Mouse (Mus musculus) macrophage (primary cell): ENCODE results near the gene Cox4i2. TPM values are rescaled to one million over a fixed set of nuclear protein-coding genes. Genes with fewer than 3 reads are reported as not detected.

Source experiments
- H3K27ac ChIP-seq: fragments of 350-480 bp; formaldehyde crosslinking; 2 replicates; pipeline ENCODE4 v1.9.0; 2021
- H3K36me3 ChIP-seq: fragments of 350-480 bp; formaldehyde crosslinking; 2 replicates; pipeline ENCODE4 v1.9.0; 2021; ENCODE audit errors: inconsistent target
- H3K4me3 ChIP-seq: fragments of 350-480 bp; formaldehyde crosslinking; 2 replicates; pipeline ENCODE4 v1.9.0; 2021; ENCODE audit errors: inconsistent target
- H3K79me2 ChIP-seq: fragments of 350-480 bp; formaldehyde crosslinking; 2 replicates; pipeline ENCODE4 v1.9.0; 2021; ENCODE audit errors: inconsistent target
- WGBS: methylation state at CpG from one replicate; pipeline ENCODE4 v1.1.7; 2026; ENCODE audit warnings: inconsistent platforms; ENCODE audit not compliant: missing documents; 5-methylcytosine and 5-hydroxymethylcytosine counted together
- polyA plus RNA-seq: library from polyadenylated mRNA; stranded (reverse); fragments of 250-400 nt; gene quantifications from 3 replicates; pipeline ENCODE4 v1.2.4, GENCODE M21; 2018; ENCODE audit warnings: inconsistent platforms

The Cox4i2 gene
- polyA plus RNA-seq, 1 experiment from 2014 or later, result not detected

DNA sequence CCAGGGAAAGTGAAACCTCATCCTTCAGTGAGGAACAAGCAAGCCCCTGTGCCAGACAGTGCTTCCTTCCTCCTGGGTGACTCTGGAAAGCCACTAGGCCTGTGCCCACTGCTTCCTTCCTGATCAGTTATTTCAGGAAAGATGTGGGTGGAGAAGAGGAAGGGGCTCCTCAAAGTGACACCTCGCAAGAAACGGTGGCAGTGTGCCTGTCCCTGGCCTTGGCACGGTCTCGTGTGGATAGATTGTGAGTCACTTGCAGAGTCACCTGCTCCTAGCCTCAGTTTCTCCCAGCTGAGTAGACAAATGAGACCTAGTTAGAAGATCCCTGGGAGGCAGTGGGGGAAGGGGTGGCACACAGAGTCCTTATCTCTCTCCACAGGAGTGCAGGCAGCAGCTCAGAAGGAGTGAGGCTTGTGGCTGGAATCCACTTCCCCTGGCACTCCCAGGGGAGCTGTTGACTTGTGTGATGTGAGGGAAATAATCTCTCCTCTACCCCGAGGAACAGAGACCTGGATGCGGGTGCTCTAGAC lies 35.0 kb downstream of the Cox4i2 start:
- Histone ChIP-seq H3K27ac (peak overlapping the region; percentile 96), H3K79me2 (peaks cover 100% of the 10 kb centered on the region), H3K4me3 (no peak overlapping the region), H3K36me3 (peaks cover 7% of the 10 kb centered on the region; the same call in 1 of the 2 replicates)
- WGBS, result 8% methylated on average over 6 of the region's 6 CpGs

DNA sequence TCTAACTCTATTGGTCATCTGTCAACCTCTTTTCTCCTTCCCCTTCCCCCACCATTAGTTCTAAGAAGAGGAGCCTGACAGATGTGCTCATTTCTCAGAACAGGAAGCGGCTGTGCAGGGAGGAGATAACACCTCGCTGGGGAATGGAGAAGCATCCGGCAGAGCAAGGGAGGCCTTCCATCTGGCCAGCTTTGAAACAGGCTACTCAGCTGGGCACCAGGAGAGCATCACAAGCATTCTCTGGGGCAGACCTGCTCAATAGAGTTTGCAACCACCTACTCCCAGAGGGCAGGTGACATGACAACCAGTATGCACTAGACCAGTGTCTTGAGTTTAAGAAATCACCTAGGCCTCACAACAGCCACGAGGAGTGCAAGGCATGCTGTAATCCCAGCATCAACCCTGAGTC lies 35.6 kb downstream of the Cox4i2 start:
- Histone ChIP-seq H3K27ac (peak overlapping the region; percentile 96), H3K4me3 (no peak overlapping the region), H3K79me2 (peaks cover 100% of the 10 kb centered on the region), H3K36me3 (peaks cover 7% of the 10 kb centered on the region; the same call in 1 of the 2 replicates)
- 15% methylated on average over 4 of the region's 4 CpGs for WGBS

DNA sequence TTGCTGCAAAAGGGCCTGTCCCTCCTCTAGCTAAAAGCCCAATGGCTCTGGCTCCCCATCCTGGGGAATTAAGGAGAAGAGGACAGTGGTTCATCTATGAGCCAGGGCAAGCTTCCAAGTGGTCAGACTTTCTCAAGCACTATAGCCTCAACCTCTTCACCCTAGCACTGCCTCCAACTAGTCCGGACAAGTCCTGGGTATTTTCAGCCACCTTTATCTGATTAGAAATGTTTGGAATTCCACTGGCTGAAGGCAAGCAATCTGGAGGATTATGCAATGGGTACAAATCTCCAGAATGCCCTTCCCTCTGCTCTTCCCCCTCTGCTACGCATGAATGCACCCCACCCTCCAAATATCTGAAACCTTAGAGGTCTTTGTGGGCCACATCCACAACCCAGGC lies 38.5 kb downstream of the Cox4i2 start:
- Histone ChIP-seq H3K79me2 (peaks cover 100% of the 10 kb centered on the region), H3K27ac (peak overlapping the region; percentile 96), H3K4me3 (no peak overlapping the region), H3K36me3 (no peaks in the 10 kb centered on the region)
- 97% methylated on average over 2 of the region's 2 CpGs for WGBS

DNA sequence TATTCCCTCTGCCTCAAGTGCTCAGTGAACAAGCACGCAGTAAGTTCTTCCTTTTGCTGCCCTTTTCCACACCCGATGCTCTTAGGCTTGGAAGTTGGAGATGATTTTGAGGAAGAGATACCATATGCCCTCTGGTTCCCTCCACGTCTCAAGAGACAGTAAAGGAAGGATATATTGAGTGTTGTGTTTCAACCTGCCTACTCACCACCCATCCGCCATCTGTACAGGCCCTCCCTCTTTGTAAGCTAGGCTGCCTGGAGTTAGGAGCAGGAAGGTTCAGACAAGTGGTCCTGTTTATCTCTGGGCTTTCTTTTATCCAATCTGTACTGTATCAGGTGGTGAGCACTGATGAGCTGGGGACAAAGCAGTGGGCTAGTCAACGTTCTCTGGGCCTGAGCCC lies 39.4 kb downstream of the Cox4i2 start:
- Histone ChIP-seq H3K36me3 (no peaks in the 10 kb centered on the region), H3K79me2 (peaks cover 100% of the 10 kb centered on the region), H3K4me3 (no peak overlapping the region), H3K27ac (peak overlapping the region; percentile 96)
- 78% methylated on average over 4 of the region's 5 CpGs for WGBS

GRCm38 (mm10) chr2:152794281-152794827 lies 40.4 kb downstream of the Cox4i2 start:
- Histone ChIP-seq H3K79me2 (peaks cover 100% of the 10 kb centered on the region), H3K36me3 (no peaks in the 10 kb centered on the region), H3K4me3 (no peak overlapping the region), H3K27ac (peak overlapping the region; percentile 96)
- 87% methylated on average over 9 of the region's 9 CpGs for WGBS

DNA sequence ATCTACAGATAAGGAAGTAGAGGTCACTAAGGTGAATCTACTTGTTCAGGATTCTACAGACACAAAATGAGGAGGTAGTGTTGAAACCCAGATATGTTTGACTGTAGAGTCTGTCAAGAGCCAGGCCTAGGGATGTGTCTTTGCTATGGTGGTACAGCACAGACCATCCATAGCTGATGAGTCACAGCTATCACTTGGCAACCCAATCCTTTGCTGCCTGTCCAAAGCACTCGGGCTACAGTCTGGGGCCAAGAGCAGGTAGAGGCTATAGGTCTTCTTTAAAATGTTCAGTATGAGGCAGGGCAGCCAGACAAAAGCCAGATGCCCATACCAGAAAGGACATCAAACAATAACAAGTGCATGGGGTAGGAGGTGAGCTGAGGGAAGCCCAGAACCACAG lies 43.6 kb downstream of the Cox4i2 start:
- Histone ChIP-seq H3K4me3 (no peak overlapping the region), H3K79me2 (peaks cover 100% of the 10 kb centered on the region), H3K36me3 (no peaks in the 10 kb centered on the region), H3K27ac (no peak overlapping the region)
- 92% methylated on average over 1 of the region's 1 CpGs for WGBS

- no peaks in the 10 kb centered on the region for H3K36me3 ChIP-seq
- no peak overlapping the region for H3K4me3 ChIP-seq
- H3K79me2 ChIP-seq, result peaks cover 100% of the 10 kb centered on the region
- WGBS, result 81% methylated on average over 7 of the region's 7 CpGs
- no peak overlapping the region for H3K27ac ChIP-seq
Measured at GRCm38 (mm10) chr2:152799954-152800761, 46.2 kb downstream of the Cox4i2 start.

- no peaks in the 10 kb centered on the region for H3K36me3 ChIP-seq
Measured at GRCm38 (mm10) chr2:152800762-152801113, 46.8 kb downstream of the Cox4i2 start.

GRCm38 (mm10) chr2:152802303-152802702 lies 48.3 kb downstream of the Cox4i2 start:
- H3K27ac ChIP-seq, result peak overlapping the region; percentile 99
- no peak overlapping the region for H3K4me3 ChIP-seq
- WGBS, result 83% methylated on average over 10 of the region's 10 CpGs
- H3K79me2 ChIP-seq, result peaks cover 95% of the 10 kb centered on the region
- no peaks in the 10 kb centered on the region for H3K36me3 ChIP-seq

More at GRCm38 (mm10) chr2:152800762-152801113, 46.8 kb downstream of the Cox4i2 start:
- peaks cover 100% of the 10 kb centered on the region for H3K79me2 ChIP-seq
- H3K27ac ChIP-seq, result no peak overlapping the region
- H3K4me3 ChIP-seq, result no peak overlapping the region

DNA sequence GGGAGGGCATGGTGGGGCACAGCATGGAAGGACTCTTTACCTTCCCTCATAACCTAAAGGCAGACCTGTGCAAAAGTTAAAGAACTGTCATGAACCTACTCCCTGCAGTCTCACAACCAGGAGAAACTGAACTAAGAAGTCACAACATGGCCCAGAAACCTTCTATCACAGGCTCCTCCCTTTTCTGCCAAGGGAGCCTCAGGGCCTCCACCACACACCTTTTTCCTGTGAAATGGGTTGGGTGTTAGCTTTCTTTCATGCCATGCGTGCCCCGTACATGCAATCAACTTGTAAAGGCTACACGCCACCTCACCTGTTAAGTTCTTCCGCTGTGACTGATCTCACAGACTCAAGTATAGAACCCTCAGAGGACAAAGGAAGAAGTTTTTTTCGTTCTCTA lies 49.1 kb downstream of the Cox4i2 start:
- Histone ChIP-seq H3K79me2 (peaks cover 95% of the 10 kb centered on the region), H3K27ac (peak overlapping the region; percentile 99), H3K4me3 (no peak overlapping the region), H3K36me3 (no peaks in the 10 kb centered on the region)
- 96% methylated on average over 5 of the region's 5 CpGs for whole genome bisulfite sequencing

DNA sequence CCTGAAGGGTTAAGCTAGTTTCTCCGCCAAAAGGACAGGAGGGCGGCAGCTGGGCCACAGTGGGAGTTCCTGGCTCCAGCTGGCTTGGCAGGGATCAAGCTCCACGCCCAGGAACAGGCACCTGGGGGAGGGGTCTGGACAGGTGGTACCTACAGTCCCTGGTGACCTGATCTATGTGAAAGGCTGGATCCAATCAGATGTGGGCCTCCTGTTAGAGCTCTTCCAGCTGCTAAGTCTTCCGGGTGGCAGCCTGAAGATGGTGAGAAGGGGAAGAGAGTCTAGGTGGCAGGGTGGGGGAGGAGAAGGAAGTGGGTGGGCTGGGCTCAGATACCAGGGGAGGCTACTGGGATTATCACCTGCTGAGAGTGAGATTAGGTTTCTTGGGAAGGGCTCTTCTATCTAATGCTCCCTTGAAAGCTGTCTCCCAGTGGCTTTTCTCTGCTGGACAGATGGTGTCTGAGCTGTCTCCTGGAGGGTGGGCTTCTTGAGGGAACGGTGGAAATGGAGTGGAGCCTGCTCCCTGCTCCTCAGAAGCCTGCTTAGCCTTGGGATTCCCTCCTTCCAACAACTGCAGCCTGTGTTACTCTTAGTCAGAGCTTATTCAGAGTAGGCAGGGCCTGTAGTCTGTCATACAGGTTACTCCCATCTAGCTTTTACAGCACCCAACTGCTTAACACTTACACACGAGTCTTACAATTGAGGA lies 50.6 kb downstream of the Cox4i2 start:
- WGBS, result 59% methylated on average over 6 of the region's 6 CpGs
- H3K4me3 ChIP-seq, result no peak overlapping the region
- H3K36me3 ChIP-seq, result no peaks in the 10 kb centered on the region
- H3K79me2 ChIP-seq, result peaks cover 95% of the 10 kb centered on the region
- peak overlapping the region; percentile 99 for H3K27ac ChIP-seq

- 76% methylated on average over 5 of the region's 5 CpGs for WGBS
- peaks cover 95% of the 10 kb centered on the region for H3K79me2 ChIP-seq
- H3K4me3 ChIP-seq, result no peak overlapping the region
- peak overlapping the region; percentile 99 for H3K27ac ChIP-seq
- no peaks in the 10 kb centered on the region for H3K36me3 ChIP-seq
Measured at GRCm38 (mm10) chr2:152805111-152805490, 51.1 kb downstream of the Cox4i2 start.

GRCm38 (mm10) chr2:152806037-152806436 lies 52.1 kb downstream of the Cox4i2 start:
- H3K27ac ChIP-seq, result peak overlapping the region; percentile 99
- no peaks in the 10 kb centered on the region for H3K36me3 ChIP-seq
- H3K79me2 ChIP-seq, result peaks cover 92% of the 10 kb centered on the region
- no peak overlapping the region for H3K4me3 ChIP-seq
- 31% methylated on average over 2 of the region's 2 CpGs for WGBS

DNA sequence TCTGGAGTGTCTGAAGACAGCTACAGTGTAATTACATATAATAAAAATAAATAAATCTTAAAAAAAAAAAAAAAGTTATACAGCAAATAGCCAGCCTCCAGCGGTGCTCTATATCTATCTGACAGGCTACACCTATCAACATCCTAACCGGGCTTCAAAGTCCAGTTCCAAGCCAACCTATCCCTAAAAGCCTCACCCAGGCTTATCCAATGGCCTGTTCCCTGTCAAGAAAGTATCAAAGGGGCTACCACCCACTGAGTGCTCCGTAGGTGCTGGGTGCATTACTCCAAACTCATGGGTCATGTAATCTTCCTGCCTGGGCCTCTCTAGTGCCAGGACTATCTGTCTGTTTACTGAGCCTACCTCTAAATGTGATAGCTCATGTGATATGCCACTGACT lies 54.2 kb downstream of the Cox4i2 start:
- WGBS, result 93% methylated on average over 3 of the region's 3 CpGs
- peak overlapping the region; percentile 99 for H3K27ac ChIP-seq

More for the DNA sequence above, 54.2 kb downstream of the Cox4i2 start:
- H3K4me3 ChIP-seq, result no peak overlapping the region
- H3K36me3 ChIP-seq, result no peaks in the 10 kb centered on the region
- H3K79me2 ChIP-seq, result peaks cover 92% of the 10 kb centered on the region
